Mouse (Mus musculus): ENCODE measurements around the gene Ntn4.

The Ntn4 gene

DNA sequence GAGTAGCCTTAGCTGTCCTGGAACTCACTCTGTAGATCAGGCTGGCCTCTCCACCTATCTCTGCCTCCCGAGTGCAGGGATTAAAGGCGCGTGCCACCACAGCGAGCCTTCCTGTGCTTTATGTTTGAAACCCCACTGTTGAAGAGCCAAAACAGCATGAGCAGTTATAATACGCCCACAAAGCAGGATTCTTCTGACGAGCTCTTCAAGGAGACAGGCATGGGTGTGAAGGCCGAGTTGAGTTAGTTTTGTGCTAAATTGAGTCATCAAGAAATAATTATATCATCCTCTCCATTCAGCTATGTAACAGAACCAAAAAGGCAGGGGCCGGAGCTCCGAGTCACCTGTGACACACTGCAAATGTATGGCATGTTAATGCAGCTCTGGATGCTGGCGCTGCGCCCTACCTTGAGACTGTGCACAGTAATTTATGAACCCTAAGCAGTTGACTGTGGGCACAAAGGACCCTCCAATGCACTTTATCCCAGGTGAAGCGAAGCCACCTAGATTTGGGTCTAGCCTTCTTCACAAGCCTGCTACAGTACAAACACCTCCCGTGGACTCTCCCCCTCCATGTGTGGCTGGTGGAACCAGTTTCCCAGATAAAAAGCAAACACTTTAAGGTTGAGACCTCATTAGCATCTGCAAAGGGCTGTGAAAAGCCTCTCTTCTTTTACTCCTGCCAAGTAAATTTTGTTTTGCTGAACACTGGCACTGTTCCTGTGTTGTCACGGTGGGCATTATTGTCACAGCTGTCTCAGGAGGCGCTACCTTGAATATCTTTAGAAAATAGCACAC lies 142.9 kb downstream of the Ntn4 start:
- DNase-seq (ENCODE audit: low spot score) = no peak
